Mouse (Mus musculus) intestine, embryonic 16.5 days (tissue): ENCODE data around the gene Olfr725. TPM values are rescaled to one million over a fixed set of nuclear protein-coding genes. Genes with fewer than 3 reads are reported as not detected.

Experiments
- ATAC-seq: fragments of 200-750 bp; cut with Nextera tagmentation; 2 replicates; pipeline ENCODE4 v1.8.0; 2017; ENCODE audit warnings: moderate TSS enrichment, moderate library complexity
- H3K27ac ChIP-seq: fragments of 300-500 bp; sonication (generic); 2 replicates; pipeline ENCODE4 v1.5.1; 2014; ENCODE audit warnings: mild to moderate bottlenecking, low read length
- H3K27me3 ChIP-seq: fragments of 300-500 bp; sonication (generic); replicated peaks from 2 replicates; pipeline ENCODE4 v1.6.1; 2014; ENCODE audit warnings: low read length, control low read depth, mixed read lengths; ENCODE audit not compliant: control insufficient read depth, insufficient read depth
- H3K36me3 ChIP-seq: fragments of 300-500 bp; sonication (generic); 2 replicates; pipeline ENCODE4 v1.6.1; 2014; ENCODE audit warnings: low read length, control low read depth; ENCODE audit not compliant: control insufficient read depth, insufficient read depth
- H3K4me1 ChIP-seq: fragments of 300-500 bp; sonication (generic); 2 replicates; pipeline ENCODE4 v1.6.1; 2014; ENCODE audit warnings: low read length, control low read depth, mixed read lengths; ENCODE audit not compliant: control insufficient read depth, insufficient read depth
- H3K4me2 ChIP-seq: fragments of 300-500 bp; sonication (generic); 2 replicates; pipeline ENCODE4 v1.6.1; 2014; ENCODE audit warnings: low read depth, low read length, control low read depth
- H3K4me3 ChIP-seq: fragments of 300-500 bp; sonication (generic); 2 replicates; pipeline ENCODE4 v1.5.1; 2014; ENCODE audit warnings: mild to moderate bottlenecking, low read length
- H3K9ac ChIP-seq: fragments of 300-500 bp; sonication (generic); 2 replicates; pipeline ENCODE4 v1.6.1; 2014; ENCODE audit warnings: low read depth, low read length
- H3K9me3 ChIP-seq: fragments of 300-500 bp; sonication (generic); 2 replicates; pipeline ENCODE4 v1.6.1; 2016; ENCODE audit warnings: low read length, control low read depth; ENCODE audit not compliant: control insufficient read depth
- WGBS: fragments of 180-500 bp; shearing (Covaris S2); extraction: QIAGEN DNeasy Blood & Tissue Kit; methylation state at CpG from one replicate; pipeline ENCODE4 v1.1.7; 2014; 5-methylcytosine and 5-hydroxymethylcytosine counted together
- polyA plus RNA-seq: library from polyadenylated mRNA; unstranded; fragments of >200 nt; fragmentation: Nextera tagmentation; extraction: Ambion mirVana; gene quantifications from 2 replicates; pipeline ENCODE4 v1.2.1, GENCODE M21; 2015

Olfr725 gene
- polyA plus RNA-seq: not detected in 2 replicates

GRCm38 (mm10) chr14:50040275-50040674, at the start of gene Olfr725:
TSS of gene Olfr725 (minus strand) at chr14:50040375.
- Histone ChIP-seq H3K4me2 (no peak within 1 kb of the TSS), H3K9ac (no peak within 1 kb of the TSS), H3K36me3 (no peaks in the 10 kb centered on the region), H3K27ac (no peak within 1 kb of the TSS), H3K27me3 (no peaks in the 10 kb centered on the region), H3K4me3 (no peak within 1 kb of the TSS), H3K9me3 (no peaks in the 10 kb centered on the region), H3K4me1 (no peaks in the 10 kb centered on the region)
- no peak for ATAC-seq

GRCm38 (mm10) chr14:50062733-50063104, 22.5 kb upstream of the Olfr725 start:
- peak overlapping the region; percentile 67 for H3K4me3 ChIP-seq
- H3K27ac ChIP-seq: no peak overlapping the region
- 0 out of 2 replicates have a peak overlapping the region, but pooled peaks have one; percentile 72 for H3K9ac ChIP-seq
- no peaks in the 10 kb centered on the region for H3K27me3 ChIP-seq
- H3K4me1 ChIP-seq: no peaks in the 10 kb centered on the region
- H3K9me3 ChIP-seq: no peaks in the 10 kb centered on the region
- ATAC-seq: peak; percentile 72
- H3K4me2 ChIP-seq: peak overlapping the region; percentile 81
- WGBS: 0% methylated on average over 4 of the region's 4 CpGs
- H3K36me3 ChIP-seq: no peaks in the 10 kb centered on the region

- Histone ChIP-seq H3K27ac (peak overlapping the region; percentile 86), H3K4me2 (peak overlapping the region; percentile 81), H3K4me1 (no peaks in the 10 kb centered on the region), H3K36me3 (no peaks in the 10 kb centered on the region), H3K27me3 (no peaks in the 10 kb centered on the region), H3K4me3 (peak overlapping the region; percentile 67), H3K9me3 (no peaks in the 10 kb centered on the region), H3K9ac (peak overlapping the region; percentile 72)
- WGBS: under 1% methylated on average over 51 of the region's 52 CpGs
- peak; percentile 98 for ATAC-seq
These were observed 22.0 kb upstream of the Olfr725 start for GRCm38 (mm10) chr14:50061955-50062732.

- H3K4me3 ChIP-seq: peak overlapping the region; percentile 67
- no peaks in the 10 kb centered on the region for H3K9me3 ChIP-seq
- H3K9ac ChIP-seq: peak overlapping the region; percentile 72
- peak overlapping the region; percentile 86 for H3K27ac ChIP-seq
- H3K27me3 ChIP-seq: no peaks in the 10 kb centered on the region
- H3K4me2 ChIP-seq: peak overlapping the region; percentile 81
- ATAC-seq: peak; percentile 5; the same call in 1 of the 2 replicates
- no peaks in the 10 kb centered on the region for H3K4me1 ChIP-seq
- no peaks in the 10 kb centered on the region for H3K36me3 ChIP-seq
- 0% methylated on average over 13 of the region's 13 CpGs for WGBS
These were observed 21.4 kb upstream of the Olfr725 start for GRCm38 (mm10) chr14:50061590-50061954.

- WGBS: 14% methylated on average over 11 of the region's 11 CpGs
- no peaks in the 10 kb centered on the region for H3K9me3 ChIP-seq
- H3K4me3 ChIP-seq: peak overlapping the region; percentile 67
- peak overlapping the region; percentile 72 for H3K9ac ChIP-seq
- H3K4me2 ChIP-seq: peak overlapping the region; percentile 81
- no peaks in the 10 kb centered on the region for H3K27me3 ChIP-seq
- H3K27ac ChIP-seq: no peak overlapping the region
- no peaks in the 10 kb centered on the region for H3K4me1 ChIP-seq
- no peak for ATAC-seq
- no peaks in the 10 kb centered on the region for H3K36me3 ChIP-seq
These were observed 21.0 kb upstream of the Olfr725 start for GRCm38 (mm10) chr14:50061179-50061578.

- Histone ChIP-seq H3K4me2 (no peak overlapping the region), H3K9ac (no peak overlapping the region), H3K27ac (no peak overlapping the region), H3K27me3 (no peaks in the 10 kb centered on the region), H3K4me1 (no peaks in the 10 kb centered on the region), H3K9me3 (no peaks in the 10 kb centered on the region), H3K36me3 (no peaks in the 10 kb centered on the region), H3K4me3 (no peak overlapping the region)
- ATAC-seq: no peak
- 92% methylated on average over 2 of the region's 2 CpGs for WGBS
These were observed 8.1 kb downstream of the Olfr725 start for GRCm38 (mm10) chr14:50032041-50032440.

GRCm38 (mm10) chr14:50031356-50031755, 8.8 kb downstream of the Olfr725 start:
- Histone ChIP-seq H3K27me3 (no peaks in the 10 kb centered on the region), H3K9ac (no peak overlapping the region)
- 82% methylated on average over 4 of the region's 4 CpGs for WGBS

GRCm38 (mm10) chr14:50026371-50026770, 13.8 kb downstream of the Olfr725 start:
- WGBS: 84% methylated on average over 2 of the region's 2 CpGs
- ATAC-seq: no peak
- Histone ChIP-seq H3K4me1 (no peaks in the 10 kb centered on the region), H3K9ac (no peak overlapping the region), H3K9me3 (no peaks in the 10 kb centered on the region), H3K4me2 (no peak overlapping the region), H3K27ac (no peak overlapping the region), H3K4me3 (no peak overlapping the region), H3K36me3 (no peaks in the 10 kb centered on the region), H3K27me3 (no peaks in the 10 kb centered on the region)

More at GRCm38 (mm10) chr14:50031356-50031755, 8.8 kb downstream of the Olfr725 start:
- H3K9me3 ChIP-seq: no peaks in the 10 kb centered on the region
- no peak for ATAC-seq
- no peaks in the 10 kb centered on the region for H3K36me3 ChIP-seq
- H3K4me1 ChIP-seq: no peaks in the 10 kb centered on the region
- H3K27ac ChIP-seq: no peak overlapping the region
- H3K4me2 ChIP-seq: no peak overlapping the region
- H3K4me3 ChIP-seq: no peak overlapping the region
